Mouse (Mus musculus) layer of hippocampus, adult 9-11 months (tissue): ENCODE results near the gene Slc7a1.

ENCODE experiments used
- DNase-seq: peaks from one replicate; pipeline ENCODE4 v3.0.0; 2022

The Slc7a1 gene

DNA sequence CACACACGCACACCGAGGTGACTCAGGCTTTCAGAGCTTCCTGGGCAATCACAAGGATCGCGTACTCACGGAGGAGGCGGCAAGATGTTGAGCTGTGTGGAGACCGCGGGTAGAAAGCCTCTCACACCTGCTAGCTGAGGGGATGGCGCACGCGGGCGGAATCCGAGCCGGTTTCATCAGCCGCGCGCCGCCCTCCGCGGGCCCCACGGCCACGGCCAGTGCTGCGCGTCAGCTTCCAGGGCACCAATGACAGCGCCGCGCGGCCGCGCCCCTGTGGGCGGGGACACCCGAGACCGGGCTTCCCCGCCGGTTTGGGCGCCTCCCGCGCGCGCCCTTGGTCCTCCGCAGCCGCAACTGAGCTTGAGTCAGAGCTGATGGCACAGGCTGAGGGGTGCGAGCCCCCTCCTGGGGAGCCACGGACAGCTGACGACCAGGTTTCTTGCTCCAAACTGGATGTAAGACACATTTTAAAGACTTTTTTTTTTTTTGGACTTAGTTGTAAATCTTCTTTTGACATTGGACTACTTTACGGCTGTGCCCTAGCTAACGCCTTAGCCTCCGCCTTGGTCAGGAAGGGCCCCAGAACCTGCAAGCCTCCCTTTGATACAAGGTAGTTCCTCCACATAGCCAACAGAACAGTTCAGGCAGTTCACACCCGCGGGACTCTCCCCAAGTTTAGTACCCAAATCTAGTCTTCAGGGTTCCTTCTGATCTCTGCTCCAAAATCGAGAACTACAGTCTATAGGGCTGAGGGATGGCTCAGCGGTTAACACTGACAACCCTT lies at the start of gene Slc7a1:
Slc7a1 (minus strand) TSS at position 245 of the 784 bp plus-strand sequence.
- peak; percentile 88 for DNase-seq

GRCm38 (mm10) chr5:148444974-148445373 lies 45.3 kb upstream of the Slc7a1 start:
- no peak for DNase-seq

DNA sequence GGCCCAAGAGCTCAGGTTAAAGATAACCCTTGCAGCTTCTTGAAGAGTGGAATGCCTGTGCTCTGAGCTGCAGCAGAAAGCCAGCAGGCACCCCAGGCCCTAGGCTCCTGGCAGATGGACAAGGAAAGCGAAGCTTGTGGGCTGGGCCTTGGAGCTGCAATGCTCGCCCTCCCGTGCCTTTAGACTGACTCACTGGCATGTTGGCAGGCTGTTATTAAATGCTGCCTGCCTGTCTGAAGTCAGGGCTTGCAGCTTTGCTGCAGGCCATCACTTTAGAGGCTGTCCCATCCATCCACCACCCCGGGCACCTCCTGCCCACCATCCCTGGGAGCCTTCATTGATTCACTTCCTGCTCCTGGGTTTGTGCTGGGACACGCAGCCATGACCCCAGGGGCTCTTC lies 44.0 kb upstream of the Slc7a1 start:
- no peak for DNase-seq

GRCm38 (mm10) chr5:148435660-148436059 lies 36.0 kb upstream of the Slc7a1 start:
- DNase-seq = no peak

DNA sequence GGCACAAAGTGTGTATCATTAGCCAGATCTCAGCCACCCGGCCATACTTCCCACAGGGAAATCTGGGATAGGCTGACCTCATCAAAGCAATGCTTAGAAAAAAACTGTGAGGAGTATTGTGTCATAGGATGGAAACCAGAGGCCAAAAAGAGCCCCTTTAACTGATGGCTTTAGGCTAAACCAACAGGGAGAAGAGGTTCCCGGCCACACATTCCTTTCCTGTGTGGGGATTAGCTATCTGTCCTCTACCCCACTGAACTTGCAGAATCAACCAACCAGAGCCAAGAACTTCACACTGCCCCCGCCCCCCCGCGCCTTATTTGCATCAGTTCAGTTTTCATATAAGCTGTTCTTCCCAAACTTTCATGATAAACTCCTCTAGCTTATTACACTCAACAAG lies 32.4 kb upstream of the Slc7a1 start:
- DNase-seq = no peak

DNA sequence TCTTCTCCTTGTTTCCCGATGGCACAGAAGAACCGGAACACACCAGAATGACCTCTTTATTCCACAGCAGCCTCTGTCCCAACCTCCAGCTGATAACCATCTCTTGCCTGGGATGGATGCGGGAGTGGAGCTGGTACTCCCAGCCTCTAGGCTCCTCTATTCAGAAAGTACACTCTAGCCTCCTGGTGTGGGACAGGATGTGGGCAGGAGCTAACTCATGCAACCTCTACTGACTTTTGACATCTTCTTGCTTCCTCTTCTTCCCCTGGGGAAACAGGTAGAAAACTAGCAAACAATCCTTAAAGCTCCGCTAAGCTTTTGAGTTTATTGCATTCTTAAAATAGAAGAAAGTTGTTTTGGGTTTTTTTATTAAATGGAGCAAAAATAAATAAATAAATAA lies 29.1 kb upstream of the Slc7a1 start:
- no peak for DNase-seq

- no peak for DNase-seq
Observed at GRCm38 (mm10) chr5:148425136-148425535, 25.4 kb upstream of the Slc7a1 start.

DNA sequence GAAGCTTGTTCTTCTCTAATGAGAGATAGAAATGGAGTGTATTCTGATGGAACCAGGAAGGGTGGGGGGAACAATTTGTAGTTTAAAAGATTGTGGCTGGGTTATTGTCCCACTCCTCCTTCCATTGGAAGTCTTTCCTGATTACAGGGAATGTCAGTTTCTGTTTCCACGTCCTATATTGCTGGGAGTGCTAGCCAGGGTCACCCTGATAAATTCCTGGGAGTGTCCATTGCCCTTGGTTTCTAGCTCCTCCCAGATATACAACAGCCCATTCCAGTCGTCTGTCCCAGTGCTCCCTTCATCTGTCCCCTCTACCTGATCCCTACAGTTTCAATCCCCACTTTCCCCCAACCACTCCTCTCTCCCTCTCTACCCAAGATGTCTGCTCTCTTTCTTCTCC lies 21.6 kb upstream of the Slc7a1 start:
- DNase-seq = no peak

- no peak for DNase-seq
Observed at GRCm38 (mm10) chr5:148419112-148419526, 19.4 kb upstream of the Slc7a1 start.

GRCm38 (mm10) chr5:148418436-148418835 lies 18.7 kb upstream of the Slc7a1 start:
- DNase-seq = no peak

DNA sequence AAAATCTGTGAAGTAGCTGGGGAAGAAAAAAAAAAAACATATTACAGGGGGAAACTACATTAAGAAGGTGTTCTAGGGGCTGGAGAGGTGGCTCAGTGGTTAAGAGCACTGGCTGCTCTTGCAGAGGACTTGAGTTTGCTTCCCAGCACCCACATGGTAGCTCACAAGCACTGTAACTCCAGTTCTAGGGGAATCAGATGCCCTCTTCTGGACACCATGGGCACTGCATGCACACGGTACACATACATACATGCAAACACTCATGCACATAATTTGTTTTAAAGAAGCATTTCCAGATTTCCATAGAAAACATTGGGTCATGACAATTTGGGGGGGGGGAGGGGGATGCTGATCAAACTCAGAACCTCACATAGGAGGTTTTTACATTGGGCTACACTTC lies 18.1 kb upstream of the Slc7a1 start:
- DNase-seq = no peak

DNA sequence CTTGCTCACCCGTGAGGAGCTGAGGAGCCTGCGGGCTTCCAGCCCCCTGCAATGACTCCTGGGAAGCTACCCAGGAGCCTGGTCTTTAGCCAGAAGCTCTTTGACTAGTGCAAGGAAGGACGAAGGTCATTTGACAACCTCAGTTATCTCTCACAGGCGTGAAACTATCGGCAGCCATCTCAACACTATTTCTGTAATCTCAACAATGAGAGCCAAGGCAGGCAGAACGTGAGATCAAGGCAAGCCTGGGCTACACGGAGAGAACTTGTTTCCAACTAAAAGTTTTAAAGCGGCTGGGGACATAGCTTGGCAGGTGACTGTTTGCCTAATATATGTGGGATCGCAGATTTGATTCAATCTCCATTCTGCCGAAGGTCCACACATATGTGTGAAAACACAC lies 16.8 kb upstream of the Slc7a1 start:
- DNase-seq = no peak

DNA sequence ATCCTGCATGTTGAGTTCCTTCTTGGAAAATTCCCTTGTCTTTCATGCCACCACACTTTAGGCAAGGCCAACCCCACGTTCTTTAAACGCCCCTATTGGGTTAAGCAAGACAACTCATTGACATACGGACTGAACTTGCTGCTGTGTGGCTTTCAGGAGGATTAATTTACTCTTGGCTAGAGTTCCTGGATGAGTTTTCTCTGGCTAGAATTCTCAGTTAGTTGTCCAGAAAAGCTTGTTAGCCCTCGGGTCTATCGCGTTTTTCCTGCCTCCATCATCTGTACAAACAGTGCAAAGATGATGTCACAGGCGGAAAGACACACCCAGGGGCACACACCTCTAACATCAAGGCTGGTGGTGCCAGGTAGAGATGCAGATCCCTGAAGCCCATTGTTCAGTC lies 14.5 kb upstream of the Slc7a1 start:
- no peak for DNase-seq

DNA sequence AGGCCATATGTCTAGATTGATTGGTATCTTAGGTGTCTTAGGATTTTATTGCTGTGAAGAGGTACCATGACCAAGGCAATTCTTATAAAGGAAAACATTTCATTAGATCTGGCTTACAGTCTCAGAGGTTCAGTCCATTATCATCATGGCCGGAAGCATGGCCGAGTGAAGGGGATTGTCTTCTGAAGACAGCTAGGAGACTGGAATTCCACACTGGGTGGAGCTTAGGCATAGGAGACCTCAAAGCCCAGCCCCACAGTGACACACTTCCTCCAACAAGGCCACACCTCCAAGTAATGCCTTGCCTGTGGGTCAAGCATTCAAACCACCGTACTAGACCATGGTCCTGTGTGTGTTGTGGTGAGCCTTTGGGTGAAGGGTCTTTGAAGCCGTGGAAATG lies 12.8 kb upstream of the Slc7a1 start:
- no peak for DNase-seq

GRCm38 (mm10) chr5:148409465-148409864 lies 9.8 kb upstream of the Slc7a1 start:
- no peak for DNase-seq

DNA sequence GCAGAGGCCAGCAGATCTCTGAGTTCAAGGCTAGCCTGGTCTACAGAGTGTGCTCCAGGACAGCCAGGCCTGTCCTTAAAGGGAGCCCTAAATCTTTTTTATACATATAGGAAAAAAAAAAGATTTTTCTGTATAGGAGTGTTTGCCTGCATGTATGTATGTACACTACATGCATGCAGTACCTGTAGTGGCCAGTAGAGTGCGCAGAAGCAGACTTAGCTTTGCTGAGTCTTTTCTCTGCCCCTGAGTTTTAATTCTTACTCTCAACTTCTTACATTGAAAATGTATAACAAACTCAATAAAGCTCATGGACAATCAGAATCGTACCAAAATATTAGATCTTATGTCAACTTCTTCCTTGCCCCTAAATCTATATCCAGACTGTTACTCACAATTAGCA lies 7.2 kb upstream of the Slc7a1 start:
- no peak for DNase-seq

DNA sequence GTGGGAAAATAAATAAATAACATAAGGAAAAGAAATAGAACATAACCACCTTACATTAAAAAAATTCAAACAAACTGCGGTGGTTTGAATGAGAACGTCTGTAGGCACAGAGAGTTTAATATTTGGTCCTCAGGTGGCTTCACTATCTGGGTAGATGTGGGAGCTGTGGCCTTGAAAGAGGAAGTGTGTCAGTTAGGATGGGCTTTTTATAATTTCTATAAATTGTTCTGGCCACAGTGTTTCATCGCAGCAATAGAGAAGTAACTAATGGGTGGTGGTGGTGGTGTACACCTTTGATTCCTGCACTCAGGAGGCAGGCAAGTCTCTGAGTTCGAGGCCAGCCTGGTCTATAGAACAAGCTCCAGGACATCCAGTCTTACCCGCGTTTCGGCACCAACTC lies 4.8 kb upstream of the Slc7a1 start:
- DNase-seq = no peak

DNA sequence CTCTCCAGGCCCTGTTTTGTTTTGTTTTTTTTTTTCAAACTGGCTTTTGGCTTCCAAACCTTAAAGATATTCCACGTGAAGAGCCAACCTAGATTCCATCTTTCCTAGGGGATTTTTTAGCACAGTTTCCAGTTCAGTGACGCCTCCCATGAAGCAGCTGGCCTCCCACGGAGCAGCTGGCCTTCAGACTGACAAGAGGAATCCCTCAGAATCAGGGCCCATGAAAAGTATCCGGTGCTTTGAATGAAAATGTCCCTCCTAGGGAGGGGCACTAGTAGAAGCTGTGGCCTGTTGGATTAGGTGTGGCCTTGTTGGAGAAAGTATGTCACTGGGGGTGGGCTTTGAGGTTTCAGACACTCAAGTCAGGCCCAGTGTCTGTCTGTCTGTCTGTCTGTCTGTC lies 2.9 kb upstream of the Slc7a1 start:
- no peak for DNase-seq

DNA sequence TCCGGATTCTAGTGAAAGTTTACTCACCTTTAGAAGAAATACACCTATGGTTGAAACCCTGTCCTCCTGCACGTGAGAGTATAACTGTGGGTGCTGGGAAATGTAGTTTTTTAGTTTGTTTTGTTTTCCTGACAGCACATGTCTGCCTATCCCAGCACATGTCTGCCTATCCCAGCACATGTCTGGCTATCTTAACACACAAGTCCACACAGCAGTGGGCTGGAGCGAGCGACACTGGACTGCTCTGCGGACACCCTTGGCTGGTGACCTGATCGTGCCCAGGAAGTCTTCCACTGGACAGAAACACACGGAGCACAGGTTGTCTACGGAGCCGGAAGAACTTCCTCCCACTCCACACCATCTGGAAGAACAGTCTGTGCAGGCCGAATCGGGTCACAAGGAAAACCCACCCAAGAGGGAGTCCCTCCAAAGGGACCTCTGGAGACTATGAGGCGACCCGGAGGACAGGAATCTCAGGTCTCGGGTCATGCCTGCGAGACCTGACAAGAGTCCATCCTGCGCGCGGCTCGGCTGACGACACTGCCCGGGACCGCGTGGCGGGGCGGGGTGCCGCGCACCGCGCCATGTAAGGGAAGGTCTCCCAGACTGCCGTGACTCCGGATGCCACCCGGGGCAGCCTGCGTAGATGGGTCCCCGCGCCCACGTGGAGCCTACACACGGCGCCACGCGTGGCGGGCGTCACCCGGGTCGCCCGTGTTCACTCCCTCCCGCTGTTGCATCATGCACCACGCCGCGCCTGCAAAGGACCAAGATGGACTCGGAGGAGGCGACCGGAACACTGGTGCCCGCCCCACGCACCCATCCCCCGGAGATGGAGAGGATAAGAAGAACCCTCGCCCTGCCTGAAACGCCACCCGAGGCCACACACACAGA lies 691 bp downstream of the Slc7a1 start:
- DNase-seq = peak; percentile 58

DNA sequence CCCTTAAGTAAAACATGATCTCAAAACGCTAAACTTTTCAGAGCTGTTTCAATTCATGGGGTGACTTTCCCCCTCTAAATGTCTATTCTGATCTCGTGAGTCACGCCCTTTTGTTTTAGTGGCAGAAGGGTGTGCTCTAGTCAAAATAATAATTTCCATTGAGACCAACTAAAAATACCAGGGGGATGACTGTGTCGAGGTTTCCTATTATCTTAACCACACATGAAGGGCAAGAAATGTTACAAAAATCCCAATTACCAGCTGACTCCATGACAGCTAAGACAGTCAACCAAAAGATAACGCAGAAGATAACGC lies 1.3 kb downstream of the Slc7a1 start:
- no peak for DNase-seq

DNA sequence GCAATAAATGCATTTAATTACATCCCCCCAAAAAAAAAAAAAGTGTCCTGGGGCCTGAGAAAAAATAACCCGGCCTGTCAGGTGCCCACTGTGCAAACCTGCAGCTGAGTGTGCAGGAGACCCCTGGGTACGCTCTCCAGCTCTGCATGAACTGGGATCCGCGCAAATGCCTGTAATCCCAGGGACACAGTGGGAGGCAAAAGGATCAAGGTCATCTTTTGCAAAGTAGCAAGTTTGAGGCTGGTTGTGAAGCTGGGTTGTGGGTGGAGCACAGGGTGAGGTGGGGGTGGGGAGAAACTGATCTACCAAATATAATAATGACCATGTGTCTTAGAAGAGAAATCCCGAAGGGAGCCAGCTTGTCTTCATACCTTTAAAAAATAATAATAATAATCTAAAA lies 1.8 kb downstream of the Slc7a1 start:
- no peak for DNase-seq

- no peak for DNase-seq
Observed at GRCm38 (mm10) chr5:148397418-148397817, 2.3 kb downstream of the Slc7a1 start.

DNA sequence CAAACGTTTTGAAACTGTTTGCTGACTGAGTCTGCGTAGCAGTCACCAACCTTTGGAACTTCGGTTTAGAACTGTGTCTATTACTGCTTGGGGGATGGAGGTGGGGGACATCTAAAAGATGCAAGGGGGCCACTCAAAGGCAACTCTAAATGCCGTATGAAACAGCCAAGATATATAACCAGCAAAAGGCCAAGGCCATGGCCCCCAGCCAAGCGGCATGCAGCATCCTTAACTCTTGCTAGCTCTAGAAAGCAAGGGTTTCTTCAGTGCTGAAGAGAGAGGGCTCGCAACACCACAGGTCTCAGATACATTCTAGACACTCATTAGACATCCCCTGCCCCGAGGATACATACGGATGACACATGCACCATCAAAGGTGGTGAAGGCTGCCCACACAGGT lies 6.4 kb downstream of the Slc7a1 start:
- no peak for DNase-seq

GRCm38 (mm10) chr5:148392831-148393230 lies 6.9 kb downstream of the Slc7a1 start:
- no peak for DNase-seq
